ENCODE assay signal across 31 mouse cellular contexts in the genomic region with DNA sequence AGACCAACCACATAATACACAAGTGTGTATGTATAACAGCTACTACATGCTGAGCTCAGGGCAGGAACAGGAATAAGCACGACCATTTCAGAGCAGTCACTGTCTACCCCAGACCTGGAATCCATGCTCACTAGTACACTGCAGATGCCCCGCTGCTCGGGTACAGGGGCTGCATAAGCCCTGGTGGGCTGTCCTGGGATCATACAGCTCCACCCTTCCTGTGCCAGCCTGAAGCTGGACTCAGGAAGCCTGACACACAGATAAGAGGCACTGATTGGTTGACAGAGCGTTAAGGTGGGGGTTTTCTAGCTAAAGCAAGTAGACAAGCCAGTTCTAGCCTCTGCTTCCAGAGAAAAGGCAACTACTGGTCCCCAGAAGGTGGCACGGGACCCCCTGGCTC. TPM values are rescaled to one million over a fixed set of nuclear protein-coding genes. Genes with fewer than 3 reads are reported as not detected.
DNase-seq lines count a peak whose midpoint lies in the region; ATAC-seq and TF ChIP-seq lines count a peak whose summit lies in the region.
"Had no signal": no experiment of that assay in that cellular context is flagged by ENCODE, and none has a peak within 500 bp of the region (broad histone marks: within the 10 kb centered on the region; RNA-seq: fewer than 3 reads in every experiment).

No protein-coding gene starts in this region.

- TF ChIP-seq CTCF in lung, postnatal 0 days (IDR thresholded peaks at IDR 0.05), result peak; percentile 14; the same call in 1 of the 2 replicates
- no peak for TF ChIP-seq CTCF in lung, adult 2 months (IDR thresholded peaks at IDR 0.05; ENCODE audit: insufficient read depth, low read length)
- TF ChIP-seq CTCF in MEL (IDR thresholded peaks at IDR 0.05 in 2 of 3, conservative IDR thresholded peaks at IDR 0.05 in 1 of 3; ENCODE audit: control insufficient read depth in 1 of 3, insufficient read depth in 1 of 3, low read depth in 2 of 3, low read length in 3 of 3, poor library complexity in 1 of 3, severe bottlenecking in 1 of 3), result no peak

- peak overlapping the region; percentile 60; the same call in 1 of the 2 replicates for H3K27ac ChIP-seq in kidney, embryonic 16.5 days (ENCODE audit: low read length)
- H3K27ac ChIP-seq in lung, postnatal 0 days (ENCODE audit: low read length), result no peak overlapping the region
- H3K27ac ChIP-seq in MEL (ENCODE audit: control insufficient read depth, low read depth, low read length), result no peak overlapping the region
- H3K27ac ChIP-seq: embryonic facial prominence, embryonic 12.5 days; hindbrain, embryonic 10.5 days; hindbrain, embryonic 15.5 days; limb, embryonic 10.5 days; limb, embryonic 15.5 days; liver, embryonic 15.5 days; macrophage; midbrain, embryonic 10.5 days; stomach, embryonic 15.5 days had no signal

- no peak overlapping the region for H3K4me3 ChIP-seq in kidney, embryonic 16.5 days (ENCODE audit: low read length)
- H3K4me3 ChIP-seq in lung, postnatal 0 days (ENCODE audit: low read depth, low read length), result no peak overlapping the region
- no peak overlapping the region for H3K4me3 ChIP-seq in lung, adult 2 months (replicated peaks; ENCODE audit: extremely low read depth, low read depth, low read length)
- no peak overlapping the region for H3K4me3 ChIP-seq in MEL (ENCODE audit: control insufficient read depth in 1 of 2, insufficient read depth in 1 of 2, low read depth in 2 of 2, low read length in 2 of 2)
- H3K4me3 ChIP-seq: embryonic facial prominence, embryonic 12.5 days; hindbrain, embryonic 10.5 days; hindbrain, embryonic 15.5 days; limb, embryonic 10.5 days; limb, embryonic 15.5 days; liver, embryonic 15.5 days; midbrain, embryonic 10.5 days; stomach, embryonic 15.5 days had no signal

- H3K4me1 ChIP-seq in kidney, embryonic 16.5 days (ENCODE audit: insufficient read depth, low read length), result peaks cover 9% of the 10 kb centered on the region
- H3K4me1 ChIP-seq in lung, postnatal 0 days (ENCODE audit: insufficient read depth, low read depth, low read length), result no peaks in the 10 kb centered on the region
- H3K4me1 ChIP-seq in lung, adult 2 months (ENCODE audit: control insufficient read depth, insufficient read depth, low read length), result peaks cover 3% of the 10 kb centered on the region; the same call in 1 of the 2 replicates
- peaks cover 0 to 6% of the 10 kb centered on the region in 2 experiments; a peak in 2 of 4 replicates for H3K4me1 ChIP-seq in MEL (ENCODE audit: control insufficient read depth in 1 of 2, insufficient read depth in 2 of 2, low read length in 2 of 2)
- H3K4me1 ChIP-seq: embryonic facial prominence, embryonic 12.5 days; hindbrain, embryonic 10.5 days; hindbrain, embryonic 15.5 days; limb, embryonic 10.5 days; limb, embryonic 15.5 days; midbrain, embryonic 10.5 days; stomach, embryonic 15.5 days had no signal

- H3K36me3 ChIP-seq in kidney, embryonic 16.5 days (ENCODE audit: insufficient read depth, low read length), result peaks cover 12% of the 10 kb centered on the region; the same call in 1 of the 2 replicates
- peaks cover 8% of the 10 kb centered on the region; the same call in 1 of the 2 replicates for H3K36me3 ChIP-seq in lung, postnatal 0 days (ENCODE audit: insufficient read depth, low read length)
- H3K36me3 ChIP-seq in MEL (ENCODE audit: control insufficient read depth in 1 of 2, insufficient read depth in 2 of 2, low read length in 2 of 2), result no peaks in the 10 kb centered on the region
- H3K36me3 ChIP-seq: stomach, embryonic 15.5 days had no signal

- TF ChIP-seq EP300 in lung, postnatal 0 days (IDR thresholded peaks at IDR 0.05), result peak; percentile 62
- TF ChIP-seq EP300 in MEL (IDR thresholded peaks at IDR 0.05; ENCODE audit: low read depth in 1 of 2, low read length in 2 of 2), result no peak

- no peak for TF ChIP-seq RAD21 in MEL (IDR thresholded peaks at IDR 0.05; ENCODE audit: low read depth, low read length)

- no peak overlapping the region for H3K4me2 ChIP-seq in kidney, embryonic 16.5 days (replicated peaks; ENCODE audit: low read depth, low read length)
- no peak overlapping the region for H3K4me2 ChIP-seq in lung, postnatal 0 days (replicated peaks; ENCODE audit: low read depth, low read length)
- H3K4me2 ChIP-seq: embryonic facial prominence, embryonic 12.5 days; hindbrain, embryonic 15.5 days; limb, embryonic 15.5 days; liver, embryonic 15.5 days; stomach, embryonic 15.5 days had no signal

- H3K9ac ChIP-seq in kidney, embryonic 16.5 days (replicated peaks; ENCODE audit: low read length), result no peak overlapping the region; the same call in 1 of the 2 replicates
- H3K9ac ChIP-seq in lung, postnatal 0 days (replicated peaks; ENCODE audit: low read depth), result no peak overlapping the region
- H3K9ac ChIP-seq in MEL (ENCODE audit: control insufficient read depth, low read depth, low read length, poor library complexity, severe bottlenecking), result no peak overlapping the region
- H3K9ac ChIP-seq: embryonic facial prominence, embryonic 12.5 days; hindbrain, embryonic 15.5 days; limb, embryonic 15.5 days; liver, embryonic 15.5 days; stomach, embryonic 15.5 days had no signal

- no peak for TF ChIP-seq POLR2A in lung, adult 2 months (IDR thresholded peaks at IDR 0.05; ENCODE audit: borderline replicate concordance, extremely low read depth, low read depth, low read length)
- TF ChIP-seq POLR2A in MEL (IDR thresholded peaks at IDR 0.05; ENCODE audit: control insufficient read depth in 1 of 2, insufficient read depth in 1 of 2, low read depth in 1 of 2, low read length in 2 of 2, poor library complexity in 1 of 2), result no peak

- H3K27me3 ChIP-seq in kidney, embryonic 16.5 days (ENCODE audit: insufficient read depth, low read length), result no peaks in the 10 kb centered on the region
- no peaks in the 10 kb centered on the region for H3K27me3 ChIP-seq in lung, postnatal 0 days (replicated peaks; ENCODE audit: insufficient read depth, low read length)
- no peaks in the 10 kb centered on the region for H3K27me3 ChIP-seq in MEL (ENCODE audit: control insufficient read depth in 1 of 2, insufficient read depth in 2 of 2, low read length in 2 of 2)
- H3K27me3 ChIP-seq: CH12.LX; embryonic facial prominence, embryonic 12.5 days; hindbrain, embryonic 15.5 days; limb, embryonic 15.5 days; liver, embryonic 15.5 days; stomach, embryonic 15.5 days had no signal

- H3K79me2 ChIP-seq in MEL (ENCODE audit: control insufficient read depth, insufficient read depth, low read length, poor library complexity), result no peaks in the 10 kb centered on the region

- 54% methylated on average over 5 of the region's 5 CpGs for WGBS in kidney, embryonic 16.5 days
- 44% methylated on average over 5 of the region's 5 CpGs for WGBS in lung, postnatal 0 days
- 37% methylated on average over 5 of the region's 5 CpGs for WGBS in lung, adult 2 months

- peak; percentile 60 for ATAC-seq in kidney, embryonic 16.5 days (ENCODE audit: low FRiP score, low TSS enrichment)
- ATAC-seq in lung, postnatal 0 days, result peak; percentile 85
- ATAC-seq: forebrain, embryonic 14.5 days had no signal

- H3K9me3 ChIP-seq in kidney, embryonic 16.5 days (ENCODE audit: low read length), result no peaks in the 10 kb centered on the region
- H3K9me3 ChIP-seq in lung, postnatal 0 days (ENCODE audit: low read length), result no peaks in the 10 kb centered on the region
- no peaks in the 10 kb centered on the region for H3K9me3 ChIP-seq in MEL (replicated peaks; ENCODE audit: insufficient read depth, low read length)
- H3K9me3 ChIP-seq: embryonic facial prominence, embryonic 12.5 days; hindbrain, embryonic 10.5 days; hindbrain, embryonic 15.5 days; limb, embryonic 10.5 days; limb, embryonic 15.5 days; liver, embryonic 15.5 days; midbrain, embryonic 10.5 days; stomach, embryonic 15.5 days had no signal

- no peak for DNase-seq in kidney, adult 8-10 months
- DNase-seq in lung, postnatal 0 days (ENCODE audit: low spot score), result no peak
- no peak for DNase-seq in lung, adult 2 months
- DNase-seq in MEL (ENCODE audit: low read depth, low spot score), result peak; percentile 30
- DNase-seq in lung, postnatal 36 days, result peak; percentile 36
- DNase-seq in spleen, postnatal 36 days (ENCODE audit: low spot score in 2 of 2), result no peak
- DNase-seq in cerebellum, adult 9-11 months, result no peak
- DNase-seq: adrenal gland, adult 8-10 months; cerebellum, adult 8-10 months; cerebellum, postnatal 36 days; embryo, embryonic 11 days; gastrocnemius, postnatal 25 days; heart, adult 11 months; heart, postnatal 14 days; kidney, adult 18-20 months; layer of hippocampus, postnatal 36 days; retina, postnatal 1 day; right cerebral cortex, postnatal 14 days; thymus, postnatal 14 days had no signal

TF ChIP-seq in MEL, 35 proteins besides CTCF, POLR2A, EP300 and RAD21:
- TF ChIP-seq JUND (IDR thresholded peaks at IDR 0.05; ENCODE audit: low read depth, low read length) (no peak), RCOR1 (IDR thresholded peaks at IDR 0.05; ENCODE audit: low read depth, low read length) (0 out of 2 replicates have a peak, but pooled peaks have one; percentile 53)

RNA-seq across cellular contexts. Expression of gene Rpl31, which starts 11.4 kb away (rescaled TPM):
- polyA plus RNA-seq in kidney, embryonic 16.5 days (2015; fragmentation: Nextera tagmentation; extraction: Ambion mirVana), result 464 and 479 TPM in 2 replicates
- polyA plus RNA-seq in lung, postnatal 0 days (2015; fragmentation: Nextera tagmentation; extraction: Ambion mirVana), result 379 and 423 TPM in 2 replicates
- 157 and 201 TPM in 2 replicates for polyA plus RNA-seq in lung, adult 2 months (2012; rRNA removed)
- total RNA-seq in MEL (2012; rRNA removed), result 2,001 and 2,111 TPM in 2 replicates
- 100 to 1,000 TPM in 1 of 2 experiments, not detected in 1; 848 TPM for polyA plus RNA-seq in MEL (2012; ENCODE audit: insufficient read depth in 1 of 2, insufficient read length in 2 of 2, low read depth in 1 of 2, low replicate concordance in 2 of 2, missing spikeins in 1 of 2)

Comparison
In these comparisons a context has a peak if more than half of its experiments do, and no peak if none do; other contexts are left out.
1. DNase-seq: peak in MEL (single experiment) and lung, postnatal 36 days (single experiment); none in kidney, adult 8-10 months (0 of 2), lung, postnatal 0 days (single experiment), lung, adult 2 months (single experiment), spleen, postnatal 36 days (0 of 2) and cerebellum, adult 9-11 months (single experiment).